16 mouse cellular contexts compared by ENCODE assay signal in the genomic region with DNA sequence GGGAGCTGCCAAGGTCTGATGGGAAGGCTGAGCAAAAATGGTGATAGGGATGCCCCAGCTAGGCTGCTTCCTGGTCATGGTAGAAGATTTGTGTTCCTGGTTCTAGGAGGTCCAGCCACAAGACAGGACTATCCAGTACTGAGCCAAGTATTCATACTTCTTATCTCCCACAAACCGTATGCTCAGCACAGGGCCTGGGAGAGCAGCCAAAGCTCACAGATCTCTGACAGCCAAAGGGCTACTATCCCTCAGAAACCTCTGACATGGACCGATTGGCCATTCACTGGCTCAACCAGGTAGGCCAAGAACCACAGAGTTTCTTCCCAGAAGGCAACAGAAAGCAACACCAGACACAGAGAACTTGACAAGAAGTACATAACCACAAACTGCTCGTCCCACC. TPM values are rescaled to one million over a fixed set of nuclear protein-coding genes. Genes with fewer than 3 reads are reported as not detected.
DNase-seq lines count a peak whose midpoint lies in the region; ATAC-seq lines count a peak whose summit lies in the region.
"Had no signal": no experiment of that assay in that cellular context is flagged by ENCODE, and none has a peak within 500 bp of the region (broad histone marks: within the 10 kb centered on the region; RNA-seq: fewer than 3 reads in every experiment).

No protein-coding gene starts in this region.

- H3K9me3 ChIP-seq in heart, embryonic 13.5 days = no peaks in the 10 kb centered on the region
- H3K9me3 ChIP-seq: embryonic facial prominence, embryonic 13.5 days; forebrain, embryonic 12.5 days; hindbrain, embryonic 13.5 days; liver, embryonic 13.5 days; neural tube, embryonic 13.5 days had no signal

- ATAC-seq in heart, embryonic 13.5 days (ENCODE audit: extremely low read depth, insufficient number of reproducible peaks, low FRiP score, low TSS enrichment) = no peak
- peak; percentile 95 for ATAC-seq in megakaryocyte-erythroid progenitor cell, adult 5-6 weeks (replicated peaks; ENCODE audit: low FRiP score, low TSS enrichment, poor library complexity, severe bottlenecking)
- ATAC-seq: Patski had no signal

- H3K27me3 ChIP-seq in heart, embryonic 13.5 days (replicated peaks) = no peaks in the 10 kb centered on the region
- H3K27me3 ChIP-seq: embryonic facial prominence, embryonic 13.5 days; forebrain, embryonic 12.5 days; hindbrain, embryonic 13.5 days; liver, embryonic 13.5 days; neural tube, embryonic 13.5 days; Patski had no signal

- H3K27ac ChIP-seq in heart, embryonic 13.5 days (replicated peaks) = 0 out of 2 replicates have a peak overlapping the region, but pooled peaks have one; percentile 4
- H3K27ac ChIP-seq: embryonic facial prominence, embryonic 13.5 days; forebrain, embryonic 12.5 days; gastrocnemius, adult 2 months; hindbrain, embryonic 13.5 days; left cerebral cortex, adult 2 months; liver, embryonic 13.5 days; neural tube, embryonic 13.5 days had no signal

- no peak overlapping the region for H3K4me2 ChIP-seq in heart, embryonic 13.5 days
- H3K4me2 ChIP-seq: embryonic facial prominence, embryonic 13.5 days; forebrain, embryonic 12.5 days; hindbrain, embryonic 13.5 days; liver, embryonic 13.5 days; neural tube, embryonic 13.5 days had no signal

- no peak overlapping the region for H3K9ac ChIP-seq in heart, embryonic 13.5 days
- H3K9ac ChIP-seq: embryonic facial prominence, embryonic 13.5 days; forebrain, embryonic 12.5 days; hindbrain, embryonic 13.5 days; liver, embryonic 13.5 days; neural tube, embryonic 13.5 days had no signal

- peak; percentile 18 for DNase-seq in kidney, adult 11 months
- DNase-seq in kidney, postnatal 10 days = no peak
- DNase-seq in ovary, adult 18-20 months (ENCODE audit: low spot score) = peak; percentile 27
- no peak for DNase-seq in ovary, postnatal 14 days (ENCODE audit: low spot score)
- no peak for DNase-seq in thymus, adult 18-20 months
- DNase-seq: cerebellum, postnatal 36 days; gastrocnemius, adult 2 months; liver, embryonic 13.5 days had no signal

- no peak overlapping the region for H3K4me3 ChIP-seq in heart, embryonic 13.5 days
- H3K4me3 ChIP-seq: embryonic facial prominence, embryonic 13.5 days; forebrain, embryonic 12.5 days; gastrocnemius, adult 2 months; hindbrain, embryonic 13.5 days; left cerebral cortex, adult 2 months; liver, embryonic 13.5 days; neural tube, embryonic 13.5 days had no signal

- WGBS in heart, embryonic 13.5 days = 44% methylated on average over 3 of the region's 3 CpGs

- peaks cover 16% of the 10 kb centered on the region for H3K4me1 ChIP-seq in heart, embryonic 13.5 days
- H3K4me1 ChIP-seq: embryonic facial prominence, embryonic 13.5 days; forebrain, embryonic 12.5 days; hindbrain, embryonic 13.5 days; neural tube, embryonic 13.5 days had no signal

- peaks cover 80% of the 10 kb centered on the region for H3K36me3 ChIP-seq in heart, embryonic 13.5 days

RNA-seq across cellular contexts. Expression of a gene that starts 36.1 kb away (rescaled TPM):
- 60.4 and 65.8 TPM in 2 replicates for polyA plus RNA-seq in heart, embryonic 13.5 days (2015; fragmentation: Nextera tagmentation; extraction: Ambion mirVana)
- 52.7 and 53.5 TPM in 2 replicates for total RNA-seq in megakaryocyte-erythroid progenitor cell, adult 5-6 weeks (2014; fragmentation: Nextera tagmentation)
- 61.7 and 63.8 TPM in 2 replicates for total RNA-seq in megakaryocyte-erythroid progenitor cell, adult 5-6 weeks (2017)

Comparison
In these comparisons a context has a peak if more than half of its experiments do, and no peak if none do; other contexts are left out.
1. DNase-seq: peak in kidney, adult 11 months (single experiment) and ovary, adult 18-20 months (single experiment); none in kidney, postnatal 10 days (single experiment), ovary, postnatal 14 days (single experiment) and thymus, adult 18-20 months (0 of 2).